Mouse (Mus musculus): ENCODE measurements around the gene M6pr. TPM values are rescaled to one million over a fixed set of nuclear protein-coding genes. Genes with fewer than 3 reads are reported as not detected.

Gene M6pr
- 121 TPM for total RNA-seq (2023)

DNA sequence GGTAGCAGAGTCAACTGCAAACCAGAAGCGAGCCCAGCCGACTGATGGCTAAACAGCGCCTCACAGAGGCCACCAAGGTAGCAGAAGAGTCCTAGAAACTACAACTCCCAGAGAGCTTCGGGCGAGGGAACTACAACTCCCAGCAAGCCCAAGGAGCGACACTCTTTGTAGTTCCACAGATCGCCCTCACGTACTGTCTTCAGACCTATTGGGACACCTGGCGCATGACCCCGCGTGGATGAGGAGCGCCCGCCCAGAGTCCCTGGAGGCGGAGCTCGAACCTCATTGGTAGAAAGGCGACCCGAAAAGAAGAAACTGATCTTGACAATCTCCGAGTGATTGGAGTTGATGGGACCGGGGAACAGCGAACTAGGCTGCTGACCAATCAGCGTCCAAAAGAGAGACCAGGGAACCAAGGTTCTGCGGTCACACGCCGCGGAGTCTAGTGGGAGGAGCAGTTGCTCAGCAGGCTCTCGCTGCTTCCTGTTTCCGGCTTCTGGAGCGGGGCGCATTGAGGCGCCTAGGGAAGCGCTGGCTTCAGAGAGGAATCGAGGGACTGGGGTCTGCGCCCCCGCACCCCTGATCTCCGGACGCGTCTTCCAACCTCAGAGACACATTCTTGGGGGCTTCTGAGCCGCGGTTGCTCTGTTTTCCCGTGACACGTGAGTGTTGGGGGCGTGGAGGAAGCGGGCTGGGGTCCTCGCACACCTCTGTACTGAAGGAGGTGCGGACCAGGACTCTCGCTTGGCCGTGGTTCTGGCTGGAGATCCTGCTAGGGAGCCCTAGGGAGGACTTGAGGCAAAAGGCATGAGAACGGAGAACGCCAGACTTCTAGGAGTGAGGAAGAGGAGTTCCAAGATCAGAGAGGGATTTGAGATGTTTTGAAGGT is at the start of gene M6pr:
M6pr (plus strand) TSS at position 216 of the 889 bp plus-strand sequence.

DNA sequence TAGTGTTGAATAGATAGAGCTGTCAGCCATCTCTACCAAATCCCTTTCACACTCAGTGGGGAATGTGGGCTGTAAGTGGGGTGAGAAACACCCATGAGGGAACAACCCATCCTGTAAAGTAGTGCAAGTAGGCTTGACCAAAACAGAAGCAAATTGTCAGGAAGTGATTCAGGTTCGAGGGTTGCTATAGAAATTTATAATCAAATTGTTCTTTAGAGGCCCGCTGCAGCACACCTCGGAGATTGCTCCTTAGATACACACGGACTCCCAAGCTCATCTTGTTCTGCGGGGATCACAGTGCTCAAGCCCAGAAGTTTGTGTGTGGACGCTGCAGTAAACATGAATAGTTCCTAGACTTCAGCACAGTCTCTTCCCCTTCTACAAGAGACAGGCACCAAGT is 25.7 kb upstream of the M6pr start, which contains the start of gene Klrg1:
Klrg1 (minus strand) TSS at position 101 of the 400 bp plus-strand sequence.

DNA sequence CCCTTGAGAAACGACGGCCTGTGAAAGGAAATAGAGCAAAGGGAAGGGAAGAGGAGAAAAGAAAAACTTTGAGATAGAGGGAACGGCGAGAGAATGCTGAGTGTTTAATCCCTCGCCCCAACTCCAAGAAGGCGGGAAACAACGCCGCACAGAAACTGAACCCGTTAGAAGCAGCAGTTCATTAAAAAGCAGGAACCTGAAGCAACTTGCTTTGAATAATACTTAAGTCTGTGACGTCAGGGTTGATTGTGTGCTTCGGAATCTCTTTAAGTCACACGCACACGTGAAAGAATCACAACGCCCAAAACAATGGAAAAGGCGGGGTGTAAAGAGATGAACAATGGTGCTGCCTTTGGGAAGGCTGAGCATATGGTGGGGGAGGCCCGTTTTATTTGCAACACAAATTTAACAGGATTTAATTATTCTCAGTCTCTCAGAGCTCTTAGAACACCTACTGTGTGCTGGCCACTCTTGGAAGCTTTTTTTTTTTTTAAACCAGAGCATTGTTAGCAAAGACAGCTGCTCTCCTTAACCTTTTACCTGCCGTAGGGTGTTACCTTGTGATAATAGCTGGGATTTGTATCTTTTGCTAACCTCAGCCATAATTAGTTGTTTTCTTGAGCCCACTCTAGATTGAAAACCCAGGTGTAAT is 32.0 kb downstream of the M6pr start, which contains the start of gene Phc1:
Phc1 (minus strand) TSS at position 213 of the 652 bp plus-strand sequence.

Other genes with a start within 250 kb of the M6pr start
- gene Klrg1, start 25.8 kb upstream of the M6pr start, total RNA-seq (2023), result 0.37 TPM
- 55.9 TPM for gene Phc1, start 31.8 kb downstream of the M6pr start, total RNA-seq (2023)
- gene Rimklb, start 190.0 kb downstream of the M6pr start, total RNA-seq (2023), result not detected
- gene Mfap5, start 197.1 kb downstream of the M6pr start, total RNA-seq (2023), result not detected
- gene Aicda, start 245.1 kb downstream of the M6pr start, total RNA-seq (2023), result 0.28 TPM